Mouse (Mus musculus): ENCODE data around the gene Plekhm2.

DNA sequence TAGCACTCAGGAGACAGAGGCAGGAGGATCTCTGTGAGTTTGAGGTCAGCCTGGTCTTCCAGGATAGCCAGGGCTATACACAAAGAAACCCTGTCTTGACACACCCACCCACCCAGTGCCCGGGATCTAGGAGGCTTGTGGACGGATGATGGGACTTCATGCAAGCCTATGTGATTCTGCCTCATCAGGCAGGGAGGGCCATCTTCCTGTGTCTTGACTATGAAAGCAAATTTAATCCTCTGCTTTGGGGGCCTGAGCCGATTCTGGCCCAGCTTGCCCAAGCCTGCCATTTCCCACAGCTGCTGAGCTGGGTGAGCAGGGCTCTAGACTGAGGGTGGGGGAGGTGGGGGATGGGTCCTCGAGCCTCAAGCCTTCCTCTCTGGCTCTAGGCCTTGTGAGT is 60.8 kb downstream of the Plekhm2 start:
- TF ChIP-seq GATA1 (IDR thresholded peaks at IDR 0.05; ENCODE audit: borderline replicate concordance, low read length) (no peak), FLI1 (IDR thresholded peaks at IDR 0.05; ENCODE audit: low read length) (no peak)

Data from megakaryocyte, embryonic 14.5 days (primary cell).